Mouse (Mus musculus) thymus, adult 2 months (tissue): Measurements from ENCODE around the gene Stk16.

ENCODE experiments used
- CTCF ChIP-seq: fragments of 200-500 bp; IDR thresholded peaks from 2 replicates; pipeline ENCODE4 v1.5.1; 2012; ENCODE audit warnings: mild to moderate bottlenecking, control low read depth, low read length, moderate library complexity, borderline replicate concordance; ENCODE audit not compliant: control insufficient read depth, poor library complexity, insufficient read depth; ENCODE audit errors: extremely low read depth
- POLR2A ChIP-seq: fragments of 200-500 bp; IDR thresholded peaks from 2 replicates; pipeline ENCODE4 v1.6.1; 2012; ENCODE audit warnings: mild to moderate bottlenecking, low read length, control low read depth, moderate library complexity; ENCODE audit not compliant: control insufficient read depth, poor library complexity, insufficient read depth; ENCODE audit errors: extremely low read depth

DNA sequence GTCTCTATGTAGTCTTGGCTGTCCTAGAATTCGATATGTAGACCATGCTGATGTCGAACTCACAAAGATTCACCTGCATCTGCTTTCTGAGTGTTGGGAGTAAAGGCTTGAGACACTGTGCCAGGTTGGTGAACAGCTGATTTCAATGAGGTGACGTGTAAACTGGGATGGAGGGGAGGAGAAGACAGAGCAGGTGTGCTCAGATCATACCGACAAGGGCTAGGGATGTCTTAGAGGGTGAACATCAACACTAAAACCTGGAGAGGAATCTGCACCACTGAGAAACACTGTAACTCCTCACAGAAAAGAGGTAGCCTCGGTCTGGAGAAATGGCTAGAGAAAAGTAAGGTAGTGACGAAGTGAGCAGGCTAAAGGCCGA is 42.6 kb upstream of the Stk16 start:
- TF ChIP-seq POLR2A (no peak), CTCF (no peak)
